In genomic region chr1:39893153-39893880, GRCm38 (mm10) we compare ENCODE assay signal across 15 mouse cellular contexts. TPM values are rescaled to one million over a fixed set of nuclear protein-coding genes. Genes with fewer than 3 reads are reported as not detected.
DNase-seq lines count a peak whose midpoint lies in the region; ATAC-seq lines count a peak whose summit lies in the region.
"Had no signal": no experiment of that assay in that cellular context is flagged by ENCODE, and none has a peak within 500 bp of the region (broad histone marks: within the 10 kb centered on the region; RNA-seq: fewer than 3 reads in every experiment).

No protein-coding gene starts in this region.

- peak; percentile 91 for ATAC-seq in monocyte, adult 5-6 weeks (replicated peaks; ENCODE audit: insufficient number of reproducible peaks, low FRiP score, low TSS enrichment, poor library complexity, severe bottlenecking)
- ATAC-seq: forebrain, embryonic 14.5 days had no signal

- DNase-seq in 3T3-L1 (ENCODE audit: low read depth, low spot score) (peak; percentile 25), 416B (ENCODE audit: low read depth) (peak; percentile 73), ZHBTc4 (ENCODE audit: low read depth, low spot score) (peak; percentile 57)
- no peak for DNase-seq in cerebellum, adult 8-10 months
- no peak for DNase-seq in left cerebral cortex, adult 18-20 months (ENCODE audit: low spot score in 2 of 2)
- no peak for DNase-seq in kidney, postnatal 4 days
- DNase-seq: adrenal gland, postnatal 25 days; cerebellum, adult 11-12 months; cerebellum, postnatal 14 days; gastrocnemius, postnatal 25 days; kidney, adult 18-20 months; left cerebral cortex, postnatal 4 days; thymus, postnatal 14 days had no signal

RNA-seq across cellular contexts. Expression of gene Map4k4, which starts 7.4 kb away (rescaled TPM):
- 327 to 401 TPM (median 363 TPM) in 3 replicates for total RNA-seq in monocyte, adult 5-6 weeks (2017)
- 10 to 100 TPM; 87.1 to 95.0 TPM for total RNA-seq in left cerebral cortex, adult 18-20 months (2021)

Comparison
In these comparisons a context has a peak if more than half of its experiments do, and no peak if none do; other contexts are left out.
1. DNase-seq: peak in 3T3-L1 (single experiment), 416B (single experiment) and ZHBTc4 (single experiment); none in cerebellum, adult 8-10 months (single experiment), left cerebral cortex, adult 18-20 months (0 of 2) and kidney, postnatal 4 days (0 of 2).